Mouse (Mus musculus) megakaryocyte progenitor cell, adult 5-6 weeks (primary cell): Measurements from ENCODE around the gene Slco2b1. TPM values are rescaled to one million over a fixed set of nuclear protein-coding genes. Genes with fewer than 3 reads are reported as not detected.

Experiments used
- ATAC-seq: replicated peaks from 2 replicates; pipeline ENCODE4 v1.8.0; 2016; ENCODE audit warnings: mild to moderate bottlenecking, moderate TSS enrichment, inconsistent platforms; ENCODE audit not compliant: poor library complexity
- total RNA-seq, 2 experiments: library from RNA; stranded (forward) in 1 of 2; stranded (reverse) in 1 of 2; fragments of 157-497, 149-512 nt in 1 of 2; fragments of 200-1000 nt in 1 of 2; gene quantifications; 2 replicates each; pipeline versions ENCODE4 v1.2.3 to v1.2.4; 2015 to 2017

The Slco2b1 gene
- total RNA-seq, 2 experiments from 2014 or later, result 0.07 to 0.12 TPM

DNA sequence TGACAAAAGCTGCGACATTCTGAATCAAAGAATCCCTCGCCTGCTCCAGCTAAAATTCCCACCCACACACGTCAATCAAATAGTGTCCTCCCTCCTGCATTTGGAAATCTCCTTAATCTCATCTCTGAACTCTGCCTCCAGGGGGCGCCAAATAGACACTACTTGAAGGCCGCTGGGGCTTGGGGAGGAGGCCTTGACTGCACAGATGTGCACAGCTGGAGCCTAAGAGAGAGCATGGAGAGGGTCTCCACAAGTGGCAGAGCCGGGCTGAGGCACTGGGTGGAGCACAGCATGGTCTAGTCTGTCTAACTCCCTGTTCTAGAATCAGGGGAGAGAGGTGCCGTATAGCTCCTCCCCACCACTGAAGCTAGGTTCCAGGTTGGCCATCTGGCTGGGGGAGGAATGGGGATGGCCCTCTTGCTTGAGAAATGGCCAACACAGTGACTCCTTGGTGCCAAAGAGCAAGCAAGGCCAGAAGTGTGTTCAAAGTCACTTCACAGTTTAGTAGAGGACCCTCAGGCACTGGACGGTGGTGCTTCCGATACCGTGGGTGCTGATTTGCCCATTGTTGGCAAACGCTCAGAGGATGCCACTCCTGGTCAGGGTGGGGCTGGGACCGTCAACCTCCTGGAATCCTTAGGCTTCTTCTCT is 51.6 kb downstream of the Slco2b1 start:
- peak; percentile 83 for ATAC-seq

DNA sequence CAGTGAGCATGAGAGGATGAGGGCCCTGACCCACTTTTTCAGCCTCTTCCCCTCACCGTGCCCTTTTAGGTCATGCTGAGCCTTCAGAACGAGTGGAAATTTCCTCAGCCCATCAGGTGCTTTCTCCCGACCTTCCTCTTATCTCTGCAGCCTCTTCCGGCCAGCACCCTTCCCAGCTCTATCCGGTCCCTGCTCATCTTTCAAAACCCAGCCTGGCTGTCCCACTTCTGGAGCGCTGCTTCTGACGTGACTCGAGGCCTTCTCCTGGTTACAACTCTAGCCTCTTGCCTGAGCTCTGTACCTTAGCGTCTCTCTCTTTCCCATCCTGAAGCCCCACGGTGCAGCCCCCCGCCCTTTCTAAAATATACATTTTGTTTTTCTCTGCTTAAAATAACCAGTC is 56.9 kb downstream of the Slco2b1 start:
- no peak for ATAC-seq

DNA sequence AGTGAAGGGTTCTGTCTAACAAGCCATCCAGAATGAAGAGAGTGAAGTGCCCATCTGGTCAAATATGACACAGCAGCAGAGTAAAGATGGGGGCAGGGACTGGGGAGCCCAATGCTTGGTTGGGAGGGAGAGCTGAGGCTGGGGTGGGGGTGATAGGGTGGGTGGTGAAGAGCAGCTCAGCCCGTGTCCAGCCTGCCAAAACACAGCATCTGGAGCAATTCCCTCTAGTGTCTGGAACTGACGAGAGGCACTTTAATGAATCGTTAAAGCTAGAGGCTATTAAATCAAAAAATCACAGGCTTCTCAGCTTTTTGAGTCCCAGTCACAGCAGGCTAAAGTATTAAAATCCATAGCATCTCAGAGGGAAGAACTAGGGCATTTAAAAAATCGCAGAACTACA is 61.6 kb downstream of the Slco2b1 start:
- no peak for ATAC-seq

DNA sequence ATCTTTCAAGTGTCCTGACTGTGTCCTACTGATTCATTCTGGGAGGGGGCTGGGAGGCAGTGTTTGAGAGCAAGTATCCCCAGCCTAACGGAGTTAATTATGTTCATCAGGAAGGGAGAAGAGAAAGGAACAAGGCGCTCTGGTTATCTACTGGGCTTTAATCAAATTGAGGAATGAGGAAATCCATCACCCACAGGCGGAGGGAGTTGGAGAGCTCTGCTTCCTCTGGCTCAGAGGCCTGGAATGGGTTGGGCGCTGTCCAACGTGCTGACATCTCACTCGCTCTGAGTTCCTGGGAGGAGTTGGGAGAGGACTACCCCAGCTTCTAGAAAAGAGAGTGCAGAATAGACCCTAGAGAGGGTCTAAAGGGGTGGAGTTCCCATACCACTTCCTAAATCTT is 62.5 kb downstream of the Slco2b1 start:
- ATAC-seq, result peak; percentile 69

DNA sequence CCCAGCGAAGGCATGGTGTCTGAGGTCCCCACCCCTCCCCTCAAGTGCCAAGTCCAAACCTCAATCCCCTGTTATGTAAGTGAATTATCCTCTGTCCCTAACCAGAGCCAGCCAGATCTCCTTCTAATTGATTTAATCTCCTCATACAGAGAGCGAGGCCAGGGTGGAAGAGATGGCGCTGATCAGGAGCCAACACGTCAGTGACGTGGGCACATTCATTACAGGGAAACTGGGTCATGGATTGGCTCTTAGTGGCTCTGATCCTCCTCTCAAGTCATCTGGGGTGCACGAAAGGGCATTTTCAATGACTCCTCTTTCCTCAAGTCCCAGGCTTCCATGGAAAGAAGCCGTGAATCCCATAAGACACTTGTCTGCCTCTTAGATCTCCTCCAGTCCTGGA is 66.4 kb downstream of the Slco2b1 start:
- ATAC-seq, result no peak

DNA sequence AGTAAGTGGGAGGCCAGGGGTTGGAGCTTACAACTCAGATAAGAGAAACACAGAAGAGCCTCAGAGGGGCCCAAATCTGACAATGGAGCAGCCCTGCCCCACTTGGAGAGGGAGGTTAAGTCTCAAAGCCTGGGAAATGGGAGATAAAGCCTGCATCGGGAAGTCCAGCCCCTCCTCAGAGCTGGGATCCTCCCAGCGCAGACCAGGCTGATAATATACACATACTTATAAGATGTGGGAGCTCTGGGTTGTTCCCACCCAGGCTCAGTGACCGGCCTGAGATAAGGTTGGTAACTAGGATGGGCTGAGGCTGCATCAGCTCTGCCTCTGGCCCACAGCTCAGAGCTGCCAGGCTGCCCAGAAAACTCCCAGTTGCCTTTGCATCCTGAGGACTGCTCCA is 69.1 kb downstream of the Slco2b1 start:
- ATAC-seq, result 0 out of 2 replicates have a peak, but pooled peaks have one; percentile 23

DNA sequence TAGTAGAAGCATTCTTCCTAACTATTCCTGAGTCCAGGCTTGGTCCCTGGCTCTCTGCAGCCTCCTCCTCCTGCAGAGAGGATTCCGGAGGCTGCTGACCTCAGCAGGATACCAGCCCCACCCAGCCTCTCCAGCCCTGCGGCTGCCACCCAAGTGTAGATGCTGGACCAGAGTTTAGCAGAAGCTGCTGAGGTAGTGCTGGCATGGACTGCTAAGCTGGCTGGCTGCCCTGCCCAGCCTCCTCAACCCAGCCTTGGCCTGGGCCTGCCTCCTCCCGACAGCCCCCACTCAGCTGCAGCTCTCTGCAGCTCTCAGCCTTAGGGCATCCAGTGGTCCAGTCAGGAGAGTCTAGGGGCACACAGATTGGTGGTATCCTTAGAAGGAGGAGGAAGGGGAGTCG is 69.9 kb downstream of the Slco2b1 start:
- no peak for ATAC-seq

DNA sequence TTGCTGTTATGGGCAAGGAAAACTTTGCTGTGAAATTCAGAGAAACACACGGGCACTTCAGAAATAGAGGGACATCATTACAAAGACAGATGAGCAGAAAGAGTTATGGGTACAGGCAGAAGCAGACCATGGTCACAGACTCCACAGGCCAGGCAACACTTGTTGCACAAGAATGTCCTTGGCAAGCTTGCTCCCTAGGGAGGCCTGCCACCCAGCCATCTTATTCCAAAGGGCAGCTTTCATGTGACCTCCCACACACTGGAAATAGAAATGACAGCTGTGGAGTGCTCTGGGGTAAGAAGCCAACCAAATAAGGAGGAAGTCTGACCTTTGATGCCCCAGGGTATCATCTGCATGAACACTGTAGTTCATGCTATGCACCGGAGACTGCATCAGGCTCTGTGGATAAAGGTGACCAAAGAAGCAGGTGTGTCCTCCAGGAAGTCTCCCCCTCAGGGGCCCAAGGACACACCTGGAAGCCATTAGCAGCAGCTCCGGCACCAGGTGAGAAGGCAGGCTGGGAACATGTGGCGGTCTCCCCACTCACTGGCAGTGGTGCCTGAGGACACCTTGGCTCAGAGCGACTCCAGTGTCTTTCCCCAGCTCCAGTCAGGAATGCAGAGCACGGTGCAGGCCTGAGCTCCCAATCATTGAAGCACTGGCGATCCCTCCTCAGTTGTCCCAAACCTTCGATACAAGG is 77.0 kb downstream of the Slco2b1 start:
- no peak for ATAC-seq

DNA sequence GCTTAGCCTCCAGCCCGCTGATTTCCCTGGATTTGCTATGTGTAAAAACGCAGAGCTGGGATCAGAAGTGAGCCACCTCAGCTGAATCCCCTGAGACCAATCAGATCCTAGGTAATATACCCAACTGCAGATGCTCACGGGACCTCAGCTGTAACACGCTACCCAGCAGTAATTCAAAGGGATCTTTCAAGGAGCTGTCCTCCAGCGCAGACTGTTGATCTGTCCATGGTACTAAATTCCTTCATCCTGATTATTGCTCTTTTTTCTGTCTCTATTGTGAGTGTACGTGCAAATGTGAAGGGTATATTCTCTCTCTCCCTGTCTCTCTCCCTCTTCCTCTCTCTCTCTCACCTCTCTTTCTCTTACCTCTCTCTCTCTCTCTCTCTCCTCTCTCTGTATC is 78.9 kb downstream of the Slco2b1 start:
- ATAC-seq, result peak; percentile 46; the same call in 1 of the 2 replicates

DNA sequence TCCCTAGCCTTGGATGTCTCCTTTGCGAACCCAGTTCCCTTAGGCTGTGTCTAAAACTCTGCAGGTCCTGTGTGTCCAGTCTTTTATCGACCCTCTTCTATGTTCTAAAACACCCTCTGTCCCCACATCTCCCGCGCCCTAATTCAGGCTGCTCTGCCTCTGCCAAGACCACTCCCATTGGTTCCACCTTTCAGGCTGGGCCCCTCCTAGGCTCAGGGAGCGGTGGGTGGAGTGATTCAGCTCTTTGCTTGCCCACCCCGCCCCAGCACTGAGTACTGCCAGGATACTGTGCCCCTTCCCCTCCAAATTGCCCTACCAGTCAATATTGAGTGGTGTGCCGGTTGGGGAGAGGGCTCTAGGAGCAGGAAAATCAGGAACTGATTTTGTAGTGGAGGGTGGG is 83.8 kb downstream of the Slco2b1 start:
- ATAC-seq, result no peak

DNA sequence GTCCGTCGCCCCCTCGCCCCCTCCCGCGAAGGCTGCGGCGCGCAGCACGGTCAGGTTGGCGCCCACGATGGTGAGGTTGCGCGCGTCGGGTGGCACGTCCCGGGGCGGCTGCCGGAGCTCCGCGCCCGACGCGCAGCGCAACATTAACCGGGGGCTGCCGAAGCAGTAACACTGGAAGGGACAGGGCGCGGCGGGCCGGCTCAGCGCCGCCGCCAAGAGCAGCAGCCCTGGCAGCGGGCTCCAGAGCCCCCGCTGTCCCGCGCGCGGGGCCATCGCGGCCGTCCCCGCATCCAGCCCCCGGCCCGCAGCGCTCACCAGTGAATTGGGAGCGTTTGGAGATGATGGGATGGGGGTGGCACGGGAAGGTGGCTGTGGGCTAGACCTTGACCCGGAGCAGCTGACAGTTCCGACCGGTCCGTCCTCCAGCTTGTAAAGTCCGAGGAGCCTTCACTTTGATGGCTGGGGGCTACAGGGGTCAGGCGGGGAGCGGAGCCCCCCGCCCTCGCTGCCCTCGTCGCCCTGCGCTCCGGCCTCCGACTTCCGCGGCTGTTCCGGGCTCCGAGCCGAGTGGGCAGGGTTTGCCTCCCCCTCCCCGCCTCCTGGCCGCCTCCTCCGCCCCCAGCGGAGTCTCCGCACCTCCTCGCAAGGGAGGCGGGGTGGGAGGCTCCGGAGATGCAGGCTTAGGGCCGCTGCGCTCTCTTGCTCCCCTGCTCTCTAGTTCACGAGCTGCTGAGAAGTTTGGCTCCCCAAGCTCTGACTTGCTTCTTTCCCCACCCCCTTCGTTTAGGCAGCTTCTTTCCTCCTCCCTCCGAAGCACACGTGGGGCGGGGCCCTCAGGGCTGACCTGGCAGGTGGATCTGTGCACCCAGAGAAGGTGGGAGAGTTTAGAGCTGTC is 84.5 kb downstream of the Slco2b1 start, which contains the start of gene Tpbgl:
Gene Tpbgl (minus strand): TSS at position 728 of the 895 bp plus-strand sequence.
- peak; percentile 41; the same call in 1 of the 2 replicates for ATAC-seq

DNA sequence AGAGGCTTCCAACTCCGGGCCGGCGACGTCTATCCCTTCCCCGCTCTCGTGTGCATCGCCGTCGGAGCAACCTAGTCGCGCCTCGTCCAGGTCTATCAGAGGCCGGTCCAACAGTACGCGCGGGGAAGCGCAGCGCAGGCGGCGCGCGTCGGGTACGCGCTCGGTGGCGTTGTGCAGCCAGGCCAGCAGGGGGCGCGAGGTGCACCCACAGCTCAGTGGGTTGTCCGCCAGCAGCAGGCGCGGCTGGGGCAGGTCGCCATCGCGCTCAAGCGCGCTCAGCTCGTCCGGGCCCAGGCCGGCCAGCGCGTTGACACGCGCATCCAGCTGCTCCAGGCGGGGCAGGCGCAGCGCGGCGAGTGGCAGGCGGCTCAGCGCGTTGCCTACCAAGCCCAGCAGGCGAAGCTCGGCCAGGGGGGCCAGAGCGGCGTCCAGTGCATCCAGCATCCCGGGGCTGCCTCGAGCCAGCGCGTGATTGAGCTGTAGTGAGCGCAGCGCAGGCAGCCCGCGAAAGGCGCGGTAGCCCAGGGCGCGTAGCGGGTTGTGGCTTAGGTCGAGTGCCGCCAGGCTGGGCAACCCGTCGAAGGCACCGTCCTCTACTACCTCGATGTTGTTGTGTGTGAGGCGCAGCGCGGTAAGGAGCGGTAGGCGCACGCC is 85.3 kb downstream of the Slco2b1 start:
- ATAC-seq, result peak; percentile 98

DNA sequence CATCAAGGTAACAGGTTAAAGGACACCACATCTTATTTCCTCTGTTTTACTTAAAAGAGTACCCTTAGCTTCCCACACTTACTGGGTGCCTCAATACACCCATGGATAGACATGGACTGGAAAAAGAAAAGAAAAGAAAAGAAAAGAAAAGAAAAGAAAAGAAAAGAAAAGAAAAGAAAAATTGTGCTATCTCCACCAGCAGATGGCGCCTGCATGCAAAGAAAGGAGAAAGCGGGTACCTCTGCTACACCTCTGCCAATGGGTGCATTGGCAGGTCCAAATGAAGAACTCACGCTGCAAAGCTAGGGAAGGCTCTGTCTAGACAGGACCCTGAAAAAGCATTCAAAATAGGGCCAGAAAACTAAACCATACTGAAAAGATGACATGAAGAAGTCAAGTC is 92.3 kb downstream of the Slco2b1 start:
- ATAC-seq, result peak; percentile 55; the same call in 1 of the 2 replicates

DNA sequence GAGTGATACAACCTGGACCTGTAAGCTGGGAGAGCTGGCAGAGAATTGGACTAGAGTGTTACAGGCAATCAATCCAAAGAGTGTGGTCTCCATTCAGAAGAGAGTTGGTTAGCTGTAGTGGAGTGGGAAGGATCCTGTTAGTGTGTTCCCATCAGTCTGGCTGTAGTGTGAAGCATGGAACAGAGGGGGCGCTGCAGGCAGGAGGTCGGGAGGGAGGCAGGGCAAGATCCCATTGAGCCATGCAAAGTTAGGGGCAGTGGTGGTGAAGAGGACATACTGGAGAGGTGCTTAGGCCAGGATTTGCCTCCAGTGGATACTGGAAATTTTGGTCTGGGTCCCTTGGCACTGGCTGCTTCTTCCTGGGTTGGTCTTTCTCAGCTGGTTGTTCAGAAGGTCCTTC is 92.9 kb downstream of the Slco2b1 start:
- ATAC-seq, result no peak

Other genes starting within 250 kb of the Slco2b1 start
- gene Klhl35, start 245.3 kb downstream of the Slco2b1 start, total RNA-seq (2015), result 0.79 and 1.0 TPM in 2 replicates
- gene Klhl35, start 245.3 kb downstream of the Slco2b1 start, total RNA-seq (2017), result 1.2 TPM in 2 replicates
- gene Rps3, start 227.6 kb downstream of the Slco2b1 start, total RNA-seq (2015), result 1,629 and 1,793 TPM in 2 replicates
- 2,248 and 2,565 TPM in 2 replicates for gene Rps3, start 227.6 kb downstream of the Slco2b1 start, total RNA-seq (2017)
- gene Arrb1, start 175.9 kb downstream of the Slco2b1 start, total RNA-seq (2015), result 23.5 and 24.1 TPM in 2 replicates
- 48.2 and 49.2 TPM in 2 replicates for gene Arrb1, start 175.9 kb downstream of the Slco2b1 start, total RNA-seq (2017)
- gene Tpbgl, start 84.2 kb downstream of the Slco2b1 start, total RNA-seq (2015), result 0.07 TPM in 1 of 2 replicates, not detected in the other
- gene Tpbgl, start 84.2 kb downstream of the Slco2b1 start, total RNA-seq (2017), result not detected in 2 replicates
- gene Olfr520, start 18.9 kb upstream of the Slco2b1 start, total RNA-seq (2015), result not detected in 2 replicates
- not detected in 2 replicates for gene Olfr520, start 18.9 kb upstream of the Slco2b1 start, total RNA-seq (2017)
- gene Olfr521, start 52.2 kb upstream of the Slco2b1 start, total RNA-seq (2015), result not detected in 2 replicates
- not detected in 2 replicates for gene Olfr521, start 52.2 kb upstream of the Slco2b1 start, total RNA-seq (2017)
- gene Neu3, start 117.1 kb upstream of the Slco2b1 start, total RNA-seq (2015), result 1.7 and 1.9 TPM in 2 replicates
- 1.6 and 3.4 TPM in 2 replicates for gene Neu3, start 117.1 kb upstream of the Slco2b1 start, total RNA-seq (2017)
- 0.17 TPM in 1 of 2 replicates, not detected in the other for gene Xrra1, start 147.8 kb upstream of the Slco2b1 start, total RNA-seq (2015)
- 0.25 TPM in 1 of 2 replicates, not detected in the other for gene Xrra1, start 147.8 kb upstream of the Slco2b1 start, total RNA-seq (2017)
- gene Spcs2, start 152.1 kb upstream of the Slco2b1 start, total RNA-seq (2015), result 372 and 413 TPM in 2 replicates
- gene Spcs2, start 152.1 kb upstream of the Slco2b1 start, total RNA-seq (2017), result 255 and 284 TPM in 2 replicates